Mouse (Mus musculus) cortical plate, adult 2 months (tissue): ENCODE data around the gene Eya4.

Experiments used
- CTCF ChIP-seq: fragments of 200-500 bp; IDR thresholded peaks from 2 replicates; pipeline ENCODE4 v1.5.1; 2011; ENCODE audit warnings: mild to moderate bottlenecking, control low read depth, low read length; ENCODE audit not compliant: insufficient read depth; ENCODE audit errors: extremely low read depth
- POLR2A ChIP-seq: fragments of 200-500 bp; IDR thresholded peaks from 2 replicates; pipeline ENCODE4 v1.6.1; 2011; ENCODE audit warnings: mild to moderate bottlenecking, low read length, control low read depth; ENCODE audit not compliant: insufficient read depth; ENCODE audit errors: extremely low read depth

GRCm38 (mm10) chr10:23179285-23179684 lies 171.3 kb downstream of the Eya4 start:
- TF ChIP-seq POLR2A: no peak
- no peak for TF ChIP-seq CTCF
